Mouse (Mus musculus) ES-CJ7 (cell line): Measurements from ENCODE around the gene Mybphl.

Experiments used
- DNase-seq: peaks from one replicate; pipeline ENCODE4 v3.0.0; 2011; ENCODE audit warnings: low read depth, low spot score

Mybphl gene

GRCm38 (mm10) chr3:108410359-108410714 lies 45.6 kb downstream of the Mybphl start:
- DNase-seq = no peak

- no peak for DNase-seq
Measured at GRCm38 (mm10) chr3:108411026-108411753, 46.5 kb downstream of the Mybphl start.

GRCm38 (mm10) chr3:108411754-108412121 lies 47.0 kb downstream of the Mybphl start:
- no peak for DNase-seq

GRCm38 (mm10) chr3:108413634-108414360 lies 49.1 kb downstream of the Mybphl start:
- no peak for DNase-seq

GRCm38 (mm10) chr3:108414857-108415830 lies 50.4 kb downstream of the Mybphl start, which contains the start of gene Celsr2:
Gene Celsr2 (minus strand): TSS chr3:108415552.
- DNase-seq = no peak

- DNase-seq = peak; percentile 73
Measured at GRCm38 (mm10) chr3:108415831-108416223, 51.1 kb downstream of the Mybphl start.

GRCm38 (mm10) chr3:108423006-108423405 lies 58.3 kb downstream of the Mybphl start:
- DNase-seq = no peak

- peak; percentile 35 for DNase-seq
Measured at GRCm38 (mm10) chr3:108423844-108424801, 59.4 kb downstream of the Mybphl start.

GRCm38 (mm10) chr3:108424944-108425623 lies 60.4 kb downstream of the Mybphl start:
- DNase-seq = no peak

- DNase-seq = no peak
Measured at GRCm38 (mm10) chr3:108425624-108426018, 60.9 kb downstream of the Mybphl start.
